Mouse (Mus musculus): ENCODE data around the gene Gzme. TPM values are rescaled to one million over a fixed set of nuclear protein-coding genes. Genes with fewer than 3 reads are reported as not detected.

Gene Gzme
- total RNA-seq, 2 experiments from 2014 or later = not detected

Small RNAs within 50 kb of the gene (microRNA-seq; reads per million reads assigned to microRNA genes)
- 0 reads per million in 2 experiments for gene Mir6949

Other genes starting within 250 kb of the Gzme start
- gene Cbln3, start 236.2 kb downstream of the Gzme start, total RNA-seq (2021) = 1 to 10 TPM in 1 of 2 experiments, under 1 TPM in 1; 0.42 to 1.4 TPM
- 10 to 100 TPM; 10.5 to 12.1 TPM for gene Khnyn, start 235.7 kb downstream of the Gzme start, total RNA-seq (2021)
- 10 to 100 TPM; 74.9 to 79.0 TPM for gene Sdr39u1, start 220.3 kb downstream of the Gzme start, total RNA-seq (2021)
- under 1 TPM in 1 of 2 experiments, not detected in 1; 0.59 TPM for gene Cma1, start 175.9 kb downstream of the Gzme start, total RNA-seq (2021)
- gene Cma2, start 169.6 kb downstream of the Gzme start, total RNA-seq (2021) = not detected
- not detected for gene Mcpt1, start 102.7 kb downstream of the Gzme start, total RNA-seq (2021)
- not detected for gene Mcpt9, start 90.1 kb downstream of the Gzme start, total RNA-seq (2021)
- not detected for gene Mcpt2, start 78.6 kb downstream of the Gzme start, total RNA-seq (2021)
- gene Mcpt4, start 58.3 kb downstream of the Gzme start, total RNA-seq (2021) = 1 to 10 TPM in 1 of 2 experiments, not detected in 1; 1.1 TPM
- gene Mcpt8, start 35.4 kb downstream of the Gzme start, total RNA-seq (2021) = not detected
- not detected for gene Ctsg, start 18.1 kb downstream of the Gzme start, total RNA-seq (2021)
- gene Gzmd, start 12.0 kb upstream of the Gzme start, total RNA-seq (2021) = not detected
- not detected for gene Gzmg, start 39.0 kb upstream of the Gzme start, total RNA-seq (2021)
- gene Gzmn, start 54.0 kb upstream of the Gzme start, total RNA-seq (2021) = not detected
- gene Gzmf, start 90.8 kb upstream of the Gzme start, total RNA-seq (2021) = not detected
- gene Gzmc, start 114.0 kb upstream of the Gzme start, total RNA-seq (2021) = not detected
- gene Gzmb, start 141.6 kb upstream of the Gzme start, total RNA-seq (2021) = not detected
- not detected for gene Atp12a, start 244.4 kb upstream of the Gzme start, total RNA-seq (2021)

Measured in layer of hippocampus, postnatal 25 days (tissue).